Mouse (Mus musculus) ES-Bruce4 (cell line): ENCODE data around the gene Esf1. TPM values are rescaled to one million over a fixed set of nuclear protein-coding genes. Genes with fewer than 3 reads are reported as not detected.
A peak's percentile ranks its signal among the peaks of the same experiment; 100 is the strongest.

ENCODE experiments used
- H3K27ac ChIP-seq: 2 replicates; pipeline ENCODE4 v1.5.1; 2012; ENCODE audit warnings: low read length, inconsistent platforms; ENCODE audit not compliant: insufficient read depth
- H3K27me3 ChIP-seq: 2 replicates; pipeline ENCODE4 v1.6.1; 2012; ENCODE audit warnings: mild to moderate bottlenecking, low read length, inconsistent platforms; ENCODE audit not compliant: control insufficient read depth, poor library complexity, insufficient read depth, severe bottlenecking
- H3K36me3 ChIP-seq: 2 replicates; pipeline ENCODE4 v1.6.1; 2012; ENCODE audit warnings: inconsistent platforms, mild to moderate bottlenecking, low read length, moderate library complexity; ENCODE audit not compliant: control insufficient read depth, poor library complexity, insufficient read depth, severe bottlenecking
- H3K4me1 ChIP-seq: one replicate; pipeline ENCODE4 v1.8.1; 2011; ENCODE audit warnings: low read length; ENCODE audit not compliant: control insufficient read depth, insufficient read depth
- H3K4me3 ChIP-seq: 2 replicates; pipeline ENCODE4 v1.5.1; 2011; ENCODE audit warnings: low read depth, mild to moderate bottlenecking, low read length
- H3K9ac ChIP-seq: 2 replicates; pipeline ENCODE4 v1.6.1; 2012; ENCODE audit warnings: low read depth, mild to moderate bottlenecking, inconsistent platforms; ENCODE audit not compliant: poor library complexity, severe bottlenecking
- H3K9me3 ChIP-seq: replicated peaks from 2 replicates; pipeline ENCODE4 v1.6.1; 2012; ENCODE audit warnings: mild to moderate bottlenecking, low read length, inconsistent platforms; ENCODE audit not compliant: control insufficient read depth, poor library complexity, insufficient read depth, severe bottlenecking
- CTCF ChIP-seq: IDR thresholded peaks from one replicate; pipeline ENCODE4 v1.8.1; 2011; ENCODE audit warnings: low read depth, low read length
- EP300 ChIP-seq: IDR thresholded peaks from 2 replicates; pipeline ENCODE4 v1.6.1; 2011; ENCODE audit warnings: low read depth, low read length; ENCODE audit not compliant: insufficient read depth
- POLR2A ChIP-seq: IDR thresholded peaks from one replicate; pipeline ENCODE4 v1.8.1; 2011; ENCODE audit warnings: low read length; ENCODE audit not compliant: insufficient read depth
- polyA plus RNA-seq: library from polyadenylated mRNA; stranded (reverse); fragments of >200 nt; gene quantifications from 2 replicates; pipeline ENCODE4 v1.2.4, GENCODE M21; 2011; ENCODE audit warnings: low read depth; ENCODE audit not compliant: missing spikeins, insufficient read depth, insufficient read length

Gene Esf1
- polyA plus RNA-seq = 61.0 and 65.2 TPM in 2 replicates

- TF ChIP-seq POLR2A = peak; percentile 52
- peak; percentile 43; the same call in 1 of the 2 replicates for TF ChIP-seq EP300
- no peak for TF ChIP-seq CTCF
- Histone ChIP-seq H3K9me3 (no peaks in the 10 kb centered on the region), H3K4me1 (no peaks in the 10 kb centered on the region), H3K4me3 (peak within 1 kb of the TSS; percentile 97), H3K27me3 (no peaks in the 10 kb centered on the region), H3K9ac (peak within 1 kb of the TSS; percentile 79), H3K36me3 (peaks cover 16% of the 10 kb centered on the region), H3K27ac (peak within 1 kb of the TSS; percentile 85)
Measured at GRCm38 (mm10) chr2:140170127-140170802, at the start of gene Esf1, which contains the start of gene Ndufaf5. Esf1 (minus strand) TSS chr2:140170564. Ndufaf5 (plus strand) TSS chr2:140170649.

GRCm38 (mm10) chr2:140215965-140216364 is 45.6 kb upstream of the Esf1 start:
- no peaks in the 10 kb centered on the region for H3K27me3 ChIP-seq
- no peak overlapping the region for H3K27ac ChIP-seq
- no peak overlapping the region for H3K9ac ChIP-seq
- no peaks in the 10 kb centered on the region for H3K9me3 ChIP-seq
- H3K36me3 ChIP-seq = no peaks in the 10 kb centered on the region
- H3K4me3 ChIP-seq = no peak overlapping the region
- no peaks in the 10 kb centered on the region for H3K4me1 ChIP-seq
- no peak for TF ChIP-seq CTCF
- TF ChIP-seq EP300 = no peak
- no peak for TF ChIP-seq POLR2A

- Histone ChIP-seq H3K4me3 (no peak overlapping the region), H3K9me3 (no peaks in the 10 kb centered on the region), H3K4me1 (no peaks in the 10 kb centered on the region), H3K27ac (no peak overlapping the region), H3K27me3 (no peaks in the 10 kb centered on the region), H3K9ac (no peak overlapping the region), H3K36me3 (no peaks in the 10 kb centered on the region)
- no peak for TF ChIP-seq POLR2A
- no peak for TF ChIP-seq CTCF
- TF ChIP-seq EP300 = no peak
Measured at GRCm38 (mm10) chr2:140215415-140215814, 45.1 kb upstream of the Esf1 start.

GRCm38 (mm10) chr2:140214519-140215027 is 44.2 kb upstream of the Esf1 start:
- Histone ChIP-seq H3K27ac (no peak overlapping the region), H3K9me3 (no peaks in the 10 kb centered on the region), H3K36me3 (no peaks in the 10 kb centered on the region), H3K4me3 (no peak overlapping the region), H3K27me3 (no peaks in the 10 kb centered on the region), H3K9ac (no peak overlapping the region), H3K4me1 (no peaks in the 10 kb centered on the region)
- TF ChIP-seq CTCF (no peak), POLR2A (no peak), EP300 (no peak)

GRCm38 (mm10) chr2:140203756-140204155 is 33.4 kb upstream of the Esf1 start:
- Histone ChIP-seq H3K9me3 (no peaks in the 10 kb centered on the region), H3K27me3 (no peaks in the 10 kb centered on the region), H3K36me3 (peaks cover 5% of the 10 kb centered on the region), H3K27ac (no peak overlapping the region), H3K4me1 (no peaks in the 10 kb centered on the region), H3K4me3 (no peak overlapping the region), H3K9ac (no peak overlapping the region)
- TF ChIP-seq EP300 (no peak), POLR2A (no peak), CTCF (no peak)

GRCm38 (mm10) chr2:140202573-140202972 is 32.2 kb upstream of the Esf1 start:
- H3K27me3 ChIP-seq = no peaks in the 10 kb centered on the region
- no peak overlapping the region for H3K27ac ChIP-seq
- H3K36me3 ChIP-seq = peaks cover 5% of the 10 kb centered on the region
- H3K9ac ChIP-seq = no peak overlapping the region
- no peak overlapping the region for H3K4me3 ChIP-seq
- H3K9me3 ChIP-seq = no peaks in the 10 kb centered on the region
- TF ChIP-seq POLR2A (no peak), CTCF (no peak), EP300 (no peak)
- no peaks in the 10 kb centered on the region for H3K4me1 ChIP-seq
